Mouse (Mus musculus) liver, embryonic 14.5 days (tissue): Measurements from ENCODE around the gene Gls.

ENCODE experiments used
- CTCF ChIP-seq: IDR thresholded peaks from 2 replicates; pipeline ENCODE4 v1.5.1; 2016; ENCODE audit warnings: antibody characterized with exemption, low read depth, control low read depth
- EP300 ChIP-seq: IDR thresholded peaks from 2 replicates; pipeline ENCODE4 v1.6.1; 2016; ENCODE audit warnings: antibody characterized with exemption, low read depth

- TF ChIP-seq CTCF: no peak
- no peak for TF ChIP-seq EP300
These were observed 37.3 kb upstream of the Gls start for GRCm38 (mm10) chr1:52270354-52270753.
